23 mouse cellular contexts compared by ENCODE assay signal in the genomic region with DNA sequence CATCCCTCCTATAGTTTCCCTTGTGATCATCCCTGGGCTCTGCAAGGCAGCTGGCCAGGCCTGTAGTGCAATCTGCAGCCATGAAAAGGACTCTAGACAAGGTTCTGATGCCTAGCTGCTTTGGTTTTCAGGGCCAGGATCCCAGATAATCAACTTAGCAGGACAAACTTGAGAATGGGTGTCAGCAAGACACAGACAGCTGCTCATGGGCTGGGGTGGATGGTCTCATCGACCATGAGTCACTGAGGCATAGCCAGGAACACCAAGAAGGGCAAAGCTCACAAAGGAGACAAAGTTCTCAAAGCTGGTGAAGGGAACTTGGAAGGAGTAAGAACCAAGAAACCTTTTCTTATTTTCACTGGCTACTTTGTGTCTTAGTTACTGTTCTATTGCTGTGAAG. TPM values are rescaled to one million over a fixed set of nuclear protein-coding genes. Genes with fewer than 3 reads are reported as not detected.
DNase-seq lines count a peak whose midpoint lies in the region; ATAC-seq and TF ChIP-seq lines count a peak whose summit lies in the region.
"Had no signal": no experiment of that assay in that cellular context is flagged by ENCODE, and none has a peak within 500 bp of the region (broad histone marks: within the 10 kb centered on the region; RNA-seq: fewer than 3 reads in every experiment).

No protein-coding gene starts in this region.

- no peak overlapping the region for H3K4me2 ChIP-seq in heart, embryonic 12.5 days
- H3K4me2 ChIP-seq in lung, embryonic 14.5 days = no peak overlapping the region
- H3K4me2 ChIP-seq in kidney, embryonic 16.5 days (replicated peaks; ENCODE audit: low read depth, low read length) = no peak overlapping the region
- H3K4me2 ChIP-seq in stomach, embryonic 15.5 days = no peak overlapping the region
- H3K4me2 ChIP-seq in forebrain, embryonic 15.5 days (replicated peaks) = no peak overlapping the region
- H3K4me2 ChIP-seq: heart, embryonic 13.5 days; hindbrain, embryonic 13.5 days had no signal

- 75% methylated on average over 1 of the region's 1 CpGs for WGBS in heart, embryonic 10.5 days
- 90% methylated on average over 1 of the region's 1 CpGs for WGBS in heart, embryonic 12.5 days
- WGBS in lung, embryonic 14.5 days = 90% methylated on average over 1 of the region's 1 CpGs
- 89% methylated on average over 1 of the region's 1 CpGs for WGBS in lung, adult 2 months
- 68% methylated on average over 1 of the region's 1 CpGs for WGBS in kidney, embryonic 16.5 days
- WGBS in stomach, embryonic 15.5 days = 72% methylated on average over 1 of the region's 1 CpGs
- WGBS in forebrain, embryonic 15.5 days = 100% methylated on average over 1 of the region's 1 CpGs

- no peak for TF ChIP-seq CTCF in lung, embryonic 14.5 days (IDR thresholded peaks at IDR 0.05; ENCODE audit: low read depth)
- no peak for TF ChIP-seq CTCF in lung, adult 2 months (IDR thresholded peaks at IDR 0.05; ENCODE audit: insufficient read depth, low read length)

- ATAC-seq in heart, embryonic 12.5 days (ENCODE audit: insufficient number of reproducible peaks, low FRiP score) = no peak
- no peak for ATAC-seq in lung, embryonic 14.5 days (ENCODE audit: insufficient read depth)
- no peak for ATAC-seq in kidney, embryonic 16.5 days (ENCODE audit: low FRiP score, low TSS enrichment)
- ATAC-seq in stomach, embryonic 15.5 days (ENCODE audit: insufficient read depth, low FRiP score, low read depth) = no peak
- no peak for ATAC-seq in forebrain, embryonic 15.5 days (replicated peaks)
- ATAC-seq: forebrain, postnatal 0 days; inflammation-experienced regulatory T-cells, adult 6 months; Patski had no signal

- no peak overlapping the region for H3K9ac ChIP-seq in heart, embryonic 12.5 days
- no peak overlapping the region for H3K9ac ChIP-seq in lung, embryonic 14.5 days
- no peak overlapping the region for H3K9ac ChIP-seq in kidney, embryonic 16.5 days (replicated peaks; ENCODE audit: low read length)
- no peak overlapping the region for H3K9ac ChIP-seq in stomach, embryonic 15.5 days
- H3K9ac ChIP-seq in forebrain, embryonic 15.5 days (replicated peaks) = no peak overlapping the region
- H3K9ac ChIP-seq: forebrain, postnatal 0 days; heart, embryonic 13.5 days; hindbrain, embryonic 13.5 days; liver, embryonic 14.5 days had no signal

- DNase-seq in heart, embryonic 10.5 days (ENCODE audit: low spot score) = no peak
- no peak for DNase-seq in lung, embryonic 14.5 days
- DNase-seq in lung, adult 2 months = no peak
- DNase-seq in testis, postnatal 10 days (ENCODE audit: low spot score) = no peak
- DNase-seq: adrenal gland, adult 8-10 months; cerebellum, adult 11 months; cerebellum, postnatal 10 days; embryo, embryonic 11 days; forebrain, postnatal 0 days; layer of hippocampus, adult 9-11 months; thymus, adult 18-20 months had no signal

- no peaks in the 10 kb centered on the region for H3K27me3 ChIP-seq in heart, embryonic 10.5 days (ENCODE audit: insufficient read depth, poor library complexity, severe bottlenecking)
- H3K27me3 ChIP-seq in heart, embryonic 12.5 days (replicated peaks) = no peaks in the 10 kb centered on the region
- no peaks in the 10 kb centered on the region for H3K27me3 ChIP-seq in lung, embryonic 14.5 days (ENCODE audit: insufficient read depth, low read length)
- H3K27me3 ChIP-seq in kidney, embryonic 16.5 days (ENCODE audit: insufficient read depth, low read length) = no peaks in the 10 kb centered on the region
- no peaks in the 10 kb centered on the region for H3K27me3 ChIP-seq in stomach, embryonic 15.5 days (replicated peaks)
- H3K27me3 ChIP-seq in forebrain, embryonic 15.5 days = no peaks in the 10 kb centered on the region
- H3K27me3 ChIP-seq: heart, embryonic 13.5 days; hindbrain, embryonic 13.5 days; Patski had no signal

- H3K9me3 ChIP-seq in heart, embryonic 10.5 days = no peaks in the 10 kb centered on the region
- 0 out of 2 replicates have a peak, but pooled peaks cover 7% of the 10 kb centered on the region for H3K9me3 ChIP-seq in heart, embryonic 12.5 days (replicated peaks)
- H3K9me3 ChIP-seq in lung, embryonic 14.5 days (ENCODE audit: low read depth, low read length) = peaks cover 3% of the 10 kb centered on the region; the same call in 1 of the 2 replicates
- H3K9me3 ChIP-seq in kidney, embryonic 16.5 days (ENCODE audit: low read length) = no peaks in the 10 kb centered on the region
- no peaks in the 10 kb centered on the region for H3K9me3 ChIP-seq in stomach, embryonic 15.5 days
- H3K9me3 ChIP-seq in forebrain, embryonic 15.5 days = no peaks in the 10 kb centered on the region
- H3K9me3 ChIP-seq: limb, embryonic 10.5 days; midbrain, embryonic 10.5 days had no signal

- peaks cover 32% of the 10 kb centered on the region for H3K4me1 ChIP-seq in heart, embryonic 10.5 days
- peaks cover 7% of the 10 kb centered on the region for H3K4me1 ChIP-seq in heart, embryonic 12.5 days (replicated peaks)
- no peaks in the 10 kb centered on the region for H3K4me1 ChIP-seq in lung, embryonic 14.5 days (ENCODE audit: insufficient read depth)
- H3K4me1 ChIP-seq in lung, adult 2 months (ENCODE audit: control insufficient read depth, insufficient read depth, low read length) = peaks cover 2% of the 10 kb centered on the region; the same call in 1 of the 2 replicates
- peaks cover 16% of the 10 kb centered on the region for H3K4me1 ChIP-seq in kidney, embryonic 16.5 days (ENCODE audit: insufficient read depth, low read length)
- H3K4me1 ChIP-seq in stomach, embryonic 15.5 days = peaks cover 4% of the 10 kb centered on the region; the same call in 1 of the 2 replicates
- peaks cover 17% of the 10 kb centered on the region for H3K4me1 ChIP-seq in forebrain, embryonic 15.5 days

- TF ChIP-seq POLR2A in lung, adult 2 months (IDR thresholded peaks at IDR 0.05; ENCODE audit: borderline replicate concordance, extremely low read depth, low read depth, low read length) = no peak

- H3K4me3 ChIP-seq in heart, embryonic 10.5 days = no peak overlapping the region
- no peak overlapping the region for H3K4me3 ChIP-seq in heart, embryonic 12.5 days
- no peak overlapping the region for H3K4me3 ChIP-seq in lung, embryonic 14.5 days (ENCODE audit: low read depth, low read length)
- no peak overlapping the region for H3K4me3 ChIP-seq in lung, adult 2 months (replicated peaks; ENCODE audit: extremely low read depth, low read depth, low read length)
- no peak overlapping the region for H3K4me3 ChIP-seq in kidney, embryonic 16.5 days (ENCODE audit: low read length)
- no peak overlapping the region for H3K4me3 ChIP-seq in stomach, embryonic 15.5 days (replicated peaks)
- H3K4me3 ChIP-seq in forebrain, embryonic 15.5 days = no peak overlapping the region
- H3K4me3 ChIP-seq: heart, embryonic 13.5 days; hindbrain, embryonic 13.5 days; limb, embryonic 10.5 days; midbrain, embryonic 10.5 days had no signal

- peak overlapping the region; percentile 38; the same call in 1 of the 2 replicates for H3K27ac ChIP-seq in heart, embryonic 10.5 days
- no peak overlapping the region for H3K27ac ChIP-seq in heart, embryonic 12.5 days (ENCODE audit: poor library complexity, severe bottlenecking)
- H3K27ac ChIP-seq in lung, embryonic 14.5 days (ENCODE audit: low read depth) = peak overlapping the region; percentile 44; the same call in 1 of the 2 replicates
- H3K27ac ChIP-seq in kidney, embryonic 16.5 days (ENCODE audit: low read length) = peak overlapping the region; percentile 49
- H3K27ac ChIP-seq in stomach, embryonic 15.5 days = peak overlapping the region; percentile 67; the same call in 1 of the 2 replicates
- H3K27ac ChIP-seq in forebrain, embryonic 15.5 days (replicated peaks) = no peak overlapping the region
- H3K27ac ChIP-seq: heart, embryonic 13.5 days; hindbrain, embryonic 13.5 days; limb, embryonic 10.5 days; liver, embryonic 14.5 days; macrophage; midbrain, embryonic 10.5 days had no signal

- peaks cover 3% of the 10 kb centered on the region; the same call in 1 of the 2 replicates for H3K36me3 ChIP-seq in heart, embryonic 10.5 days
- peaks cover 1% of the 10 kb centered on the region; the same call in 1 of the 2 replicates for H3K36me3 ChIP-seq in heart, embryonic 12.5 days
- H3K36me3 ChIP-seq in lung, embryonic 14.5 days (ENCODE audit: insufficient read depth) = no peaks in the 10 kb centered on the region
- no peaks in the 10 kb centered on the region; the same call in 1 of the 2 replicates for H3K36me3 ChIP-seq in kidney, embryonic 16.5 days (ENCODE audit: insufficient read depth, low read length)
- H3K36me3 ChIP-seq in stomach, embryonic 15.5 days = no peaks in the 10 kb centered on the region
- H3K36me3 ChIP-seq in forebrain, embryonic 15.5 days = no peaks in the 10 kb centered on the region
- H3K36me3 ChIP-seq: hindbrain, embryonic 13.5 days had no signal

RNA-seq across cellular contexts. Expression of a gene that starts 2.2 kb away (rescaled TPM):
- polyA plus RNA-seq in heart, embryonic 10.5 days (2016; fragmentation: Nextera tagmentation; extraction: Ambion mirVana) = 17.5 and 19.5 TPM in 2 replicates
- polyA plus RNA-seq in heart, embryonic 12.5 days (2016; fragmentation: Nextera tagmentation; extraction: Ambion mirVana) = 17.1 and 19.2 TPM in 2 replicates
- polyA plus RNA-seq in lung, embryonic 14.5 days (2014; fragmentation: Nextera tagmentation; extraction: Ambion mirVana) = 13.8 and 14.2 TPM in 2 replicates
- 5.1 TPM in 2 replicates for polyA plus RNA-seq in lung, adult 2 months (2012; rRNA removed)
- polyA plus RNA-seq in kidney, embryonic 16.5 days (2015; fragmentation: Nextera tagmentation; extraction: Ambion mirVana) = 10.0 and 12.9 TPM in 2 replicates
- 12.0 and 12.2 TPM in 2 replicates for polyA plus RNA-seq in stomach, embryonic 15.5 days (2015; fragmentation: Nextera tagmentation; extraction: Ambion mirVana)
- 35.0 and 36.3 TPM in 2 replicates for polyA plus RNA-seq in forebrain, embryonic 15.5 days (2015; fragmentation: Nextera tagmentation; extraction: Ambion mirVana)

Comparison
In these comparisons a context has a peak if more than half of its experiments do, and no peak if none do; other contexts are left out.
1. H3K27ac ChIP-seq: peak in heart, embryonic 10.5 days (single experiment), lung, embryonic 14.5 days (single experiment), kidney, embryonic 16.5 days (single experiment) and stomach, embryonic 15.5 days (single experiment); none in heart, embryonic 12.5 days (single experiment) and forebrain, embryonic 15.5 days (single experiment).